Mouse (Mus musculus): ENCODE data around the gene AI854703.

- TF ChIP-seq CTCF (IDR thresholded peaks at IDR 0.05; ENCODE audit: borderline replicate concordance, extremely low read depth, insufficient read depth, insufficient read length) (no peak), POLR2A (IDR thresholded peaks at IDR 0.05; ENCODE audit: borderline replicate concordance, extremely low read depth, insufficient read depth, insufficient read length, poor library complexity, severe bottlenecking) (no peak)
Measured at GRCm38 (mm10) chr6:48681472-48682090, 55.0 kb downstream of the AI854703 start.
